Mouse (Mus musculus): ENCODE results near the gene Cacna1h. TPM values are rescaled to one million over a fixed set of nuclear protein-coding genes. Genes with fewer than 3 reads are reported as not detected.

The Cacna1h gene
- polyA plus RNA-seq, 1 experiment from 2014 or later: 3.5 TPM

DNA sequence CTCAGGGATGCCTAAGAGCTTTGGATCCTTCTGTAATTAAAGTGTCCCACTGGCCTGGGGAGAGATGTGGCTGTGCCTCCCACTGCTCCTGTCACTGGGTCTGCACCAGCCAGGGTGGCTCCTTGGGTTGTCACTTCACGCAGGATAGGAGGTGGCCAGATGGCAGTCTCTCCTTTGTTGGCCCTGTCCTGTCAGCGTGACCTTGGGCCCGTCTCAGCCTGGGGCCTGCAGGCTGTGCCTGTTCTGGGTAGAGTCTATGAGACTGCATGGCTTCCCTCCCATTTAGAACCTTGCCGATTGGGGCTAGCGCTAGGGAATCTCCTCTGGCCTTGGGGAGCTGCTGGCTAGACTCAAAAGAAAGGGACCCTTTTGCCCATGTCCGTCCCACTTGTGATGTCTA, 34.7 kb upstream of the Cacna1h start:
- H3K9me3 ChIP-seq (ENCODE audit: low read length): no peaks in the 10 kb centered on the region
- H3K27ac ChIP-seq (ENCODE audit: low read length): no peak overlapping the region
- H3K4me1 ChIP-seq (ENCODE audit: insufficient read depth, low read length): 0 out of 2 replicates have a peak, but pooled peaks cover 4% of the 10 kb centered on the region
- no peak for ATAC-seq (ENCODE audit: low FRiP score, low TSS enrichment)
- no peak overlapping the region for H3K9ac ChIP-seq (replicated peaks; ENCODE audit: low read length)
- H3K4me2 ChIP-seq (replicated peaks; ENCODE audit: low read depth, low read length): no peak overlapping the region
- H3K36me3 ChIP-seq (ENCODE audit: insufficient read depth, low read length): no peaks in the 10 kb centered on the region
- WGBS: 60% methylated on average over 6 of the region's 6 CpGs
- H3K27me3 ChIP-seq (ENCODE audit: insufficient read depth, low read length): peaks cover 7% of the 10 kb centered on the region; the same call in 1 of the 2 replicates
- no peak overlapping the region for H3K4me3 ChIP-seq (ENCODE audit: low read length)

DNA sequence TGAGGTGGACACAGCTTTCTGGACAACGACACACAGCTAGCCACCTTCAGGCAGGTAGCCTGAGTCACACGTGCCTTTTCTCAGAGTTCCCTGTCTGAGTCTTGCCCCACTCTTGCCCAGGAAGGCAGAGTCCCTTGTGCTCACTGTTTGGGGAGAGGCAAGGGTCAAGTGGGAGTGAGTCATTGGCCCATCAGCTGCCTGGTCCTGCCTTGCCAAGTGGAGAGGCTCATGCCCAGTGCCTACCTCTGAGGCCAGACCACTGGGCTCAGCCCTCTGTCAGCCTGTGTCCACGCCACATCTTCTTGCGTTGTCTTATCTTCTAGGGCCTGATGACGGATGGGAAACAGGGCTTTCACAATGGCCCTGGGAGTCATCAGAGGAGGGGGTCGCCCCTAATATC, 34.2 kb upstream of the Cacna1h start:
- Histone ChIP-seq H3K9me3 (ENCODE audit: low read length) (no peaks in the 10 kb centered on the region), H3K9ac (replicated peaks; ENCODE audit: low read length) (no peak overlapping the region), H3K4me3 (ENCODE audit: low read length) (no peak overlapping the region), H3K4me1 (ENCODE audit: insufficient read depth, low read length) (0 out of 2 replicates have a peak, but pooled peaks cover 4% of the 10 kb centered on the region), H3K27ac (ENCODE audit: low read length) (no peak overlapping the region), H3K36me3 (ENCODE audit: insufficient read depth, low read length) (no peaks in the 10 kb centered on the region), H3K27me3 (ENCODE audit: insufficient read depth, low read length) (peaks cover 4% of the 10 kb centered on the region; the same call in 1 of the 2 replicates), H3K4me2 (replicated peaks; ENCODE audit: low read depth, low read length) (no peak overlapping the region)
- 68% methylated on average over 6 of the region's 6 CpGs for WGBS
- no peak for ATAC-seq (ENCODE audit: low FRiP score, low TSS enrichment)

DNA sequence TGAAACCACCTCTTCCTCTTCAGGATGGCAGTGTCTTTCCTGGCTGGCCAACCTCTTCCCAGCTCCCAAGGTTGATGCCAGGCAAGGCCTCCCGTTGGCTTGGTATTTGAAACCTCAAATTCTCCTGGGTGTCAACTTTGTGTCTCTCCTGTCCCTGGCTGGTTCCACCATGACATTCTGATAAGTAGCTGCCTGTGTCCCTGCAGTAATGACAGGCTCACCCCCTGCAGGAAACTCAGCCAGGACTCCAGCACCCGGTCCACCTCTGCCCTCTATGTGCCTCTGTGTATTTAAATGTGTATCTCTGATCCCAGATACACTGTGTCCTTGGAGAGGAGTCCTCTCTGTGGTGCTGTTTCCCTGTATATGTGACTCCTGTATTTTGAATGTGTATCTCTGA, 32.7 kb upstream of the Cacna1h start:
- ATAC-seq (ENCODE audit: low FRiP score, low TSS enrichment): no peak

DNA sequence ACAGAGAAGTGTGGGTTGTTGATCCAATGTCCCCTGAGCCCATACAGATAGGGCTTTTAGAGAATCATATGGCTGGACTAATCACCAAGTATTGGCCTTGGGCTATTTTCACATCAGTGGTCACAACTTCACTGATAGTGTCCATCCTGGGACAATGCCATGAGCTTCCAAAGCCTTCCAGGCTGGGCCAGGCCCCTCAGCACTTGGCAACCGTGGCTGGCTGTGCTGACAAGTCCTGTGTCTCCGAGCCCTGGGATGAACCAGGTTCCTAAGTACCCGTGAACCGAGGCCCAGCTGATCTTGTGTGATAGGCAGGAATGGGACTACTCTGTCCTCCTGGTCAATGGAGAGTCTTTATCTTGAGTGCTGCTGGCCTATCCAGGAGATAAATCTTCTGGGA, 30.5 kb upstream of the Cacna1h start:
- Histone ChIP-seq H3K4me2 (replicated peaks; ENCODE audit: low read depth, low read length) (no peak overlapping the region), H3K4me1 (ENCODE audit: insufficient read depth, low read length) (peaks cover 5% of the 10 kb centered on the region; the same call in 1 of the 2 replicates), H3K9me3 (ENCODE audit: low read length) (no peaks in the 10 kb centered on the region), H3K36me3 (ENCODE audit: insufficient read depth, low read length) (no peaks in the 10 kb centered on the region), H3K4me3 (ENCODE audit: low read length) (no peak overlapping the region), H3K27ac (ENCODE audit: low read length) (no peak overlapping the region), H3K27me3 (ENCODE audit: insufficient read depth, low read length) (no peaks in the 10 kb centered on the region), H3K9ac (replicated peaks; ENCODE audit: low read length) (no peak overlapping the region)
- no peak for ATAC-seq (ENCODE audit: low FRiP score, low TSS enrichment)
- 86% methylated on average over 4 of the region's 4 CpGs for WGBS

More for the DNA sequence above, 32.7 kb upstream of the Cacna1h start:
- no peak overlapping the region for H3K4me2 ChIP-seq (replicated peaks; ENCODE audit: low read depth, low read length)
- peaks cover 6% of the 10 kb centered on the region; the same call in 1 of the 2 replicates for H3K4me1 ChIP-seq (ENCODE audit: insufficient read depth, low read length)
- WGBS: 91% methylated on average over 2 of the region's 2 CpGs
- H3K9me3 ChIP-seq (ENCODE audit: low read length): no peaks in the 10 kb centered on the region
- no peaks in the 10 kb centered on the region for H3K36me3 ChIP-seq (ENCODE audit: insufficient read depth, low read length)
- no peak overlapping the region for H3K27ac ChIP-seq (ENCODE audit: low read length)
- no peak overlapping the region for H3K9ac ChIP-seq (replicated peaks; ENCODE audit: low read length)
- H3K27me3 ChIP-seq (ENCODE audit: insufficient read depth, low read length): no peaks in the 10 kb centered on the region
- no peak overlapping the region for H3K4me3 ChIP-seq (ENCODE audit: low read length)

DNA sequence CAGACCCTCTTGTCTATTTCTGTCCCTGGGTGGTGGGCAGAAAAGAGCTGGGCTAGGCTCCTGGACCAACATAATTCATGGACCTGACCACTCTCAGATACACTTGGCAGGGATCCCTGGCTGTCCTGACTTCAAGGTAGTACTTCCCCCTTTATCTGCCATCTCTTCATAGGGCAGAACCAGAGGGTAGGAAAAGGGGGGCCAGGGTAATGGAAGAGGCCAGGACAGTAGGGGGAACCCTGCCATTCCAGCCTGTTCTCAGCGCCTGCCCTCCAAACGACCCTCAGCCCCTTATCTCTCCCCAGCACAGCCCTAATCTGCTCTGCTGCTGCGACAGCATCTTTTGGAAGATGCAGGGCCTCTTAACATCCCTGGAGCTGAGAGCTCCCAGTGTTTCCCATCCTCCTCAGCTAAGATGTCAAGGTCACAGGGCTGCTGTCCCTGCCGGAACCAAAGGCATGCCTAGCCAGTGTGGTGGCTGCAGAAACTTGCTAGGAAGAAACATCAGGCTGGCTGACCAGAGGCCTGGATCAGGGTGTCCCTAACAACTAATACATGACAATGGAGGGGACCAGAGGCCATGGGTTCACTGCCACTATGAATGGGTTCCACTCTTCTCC, 29.9 kb upstream of the Cacna1h start:
- Histone ChIP-seq H3K9me3 (ENCODE audit: low read length) (no peaks in the 10 kb centered on the region), H3K4me2 (replicated peaks; ENCODE audit: low read depth, low read length) (no peak overlapping the region), H3K4me3 (ENCODE audit: low read length) (no peak overlapping the region), H3K9ac (replicated peaks; ENCODE audit: low read length) (no peak overlapping the region), H3K36me3 (ENCODE audit: insufficient read depth, low read length) (no peaks in the 10 kb centered on the region), H3K27ac (ENCODE audit: low read length) (peak overlapping the region; percentile 50), H3K4me1 (ENCODE audit: insufficient read depth, low read length) (peaks cover 5% of the 10 kb centered on the region; the same call in 1 of the 2 replicates), H3K27me3 (ENCODE audit: insufficient read depth, low read length) (no peaks in the 10 kb centered on the region)
- ATAC-seq (ENCODE audit: low FRiP score, low TSS enrichment): no peak
- WGBS: 52% methylated on average over 4 of the region's 4 CpGs

DNA sequence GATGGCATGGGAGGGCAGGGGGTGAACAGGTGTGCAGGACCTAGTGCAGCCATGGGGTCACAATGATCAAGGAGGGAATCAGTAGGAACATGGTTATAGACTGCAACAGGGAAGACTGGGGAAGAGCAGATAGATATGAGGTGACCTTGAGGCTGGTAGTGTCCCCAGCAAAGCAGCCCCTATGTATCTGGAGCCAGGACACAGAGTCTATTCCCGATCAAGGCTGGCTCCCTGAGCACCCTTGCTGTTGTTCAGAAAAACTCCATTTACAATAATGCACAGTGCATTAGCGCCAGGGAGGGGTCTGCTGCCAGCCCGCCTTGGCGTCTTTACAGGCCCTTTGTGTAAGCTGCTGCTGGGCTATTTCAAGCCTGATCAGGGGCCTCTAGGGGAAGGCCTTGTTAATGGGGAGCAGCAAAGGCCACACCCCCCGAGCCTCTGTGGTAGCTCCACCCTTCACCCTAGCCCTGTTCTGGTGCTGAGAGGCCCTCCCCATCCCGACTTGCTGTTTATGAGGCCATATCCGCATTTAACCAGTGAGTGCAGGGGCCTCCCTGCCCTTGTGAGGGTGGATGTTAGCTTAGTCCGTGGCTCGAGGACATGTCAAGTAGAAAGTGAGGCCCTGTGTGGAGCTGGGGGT, 28.8 kb upstream of the Cacna1h start:
- no peaks in the 10 kb centered on the region for H3K27me3 ChIP-seq (ENCODE audit: insufficient read depth, low read length)
- 11% methylated on average over 9 of the region's 9 CpGs for WGBS

DNA sequence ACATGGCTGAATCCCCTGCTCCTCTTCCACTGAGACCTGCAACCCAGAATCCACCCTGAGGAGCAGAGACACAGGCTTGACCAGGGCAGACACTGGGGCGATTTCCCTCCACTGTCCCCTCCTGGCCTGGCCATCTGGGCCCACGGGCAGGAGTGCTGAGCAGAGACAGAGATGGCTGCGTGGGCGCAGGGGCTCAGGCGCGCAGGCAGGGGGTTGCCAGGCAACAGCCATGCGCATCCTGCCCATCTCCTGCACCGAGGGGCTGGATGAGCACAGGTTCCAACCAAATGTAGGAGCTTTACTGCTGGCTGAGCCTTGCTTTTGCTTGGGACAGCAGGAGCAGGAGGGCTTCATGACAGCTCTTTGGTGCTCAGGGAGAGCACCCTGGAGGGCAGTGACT, 23.0 kb upstream of the Cacna1h start:
- no peaks in the 10 kb centered on the region for H3K27me3 ChIP-seq (ENCODE audit: insufficient read depth, low read length)
- H3K36me3 ChIP-seq (ENCODE audit: insufficient read depth, low read length): no peaks in the 10 kb centered on the region
- H3K4me2 ChIP-seq (replicated peaks; ENCODE audit: low read depth, low read length): no peak overlapping the region
- H3K9ac ChIP-seq (replicated peaks; ENCODE audit: low read length): no peak overlapping the region
- ATAC-seq (ENCODE audit: low FRiP score, low TSS enrichment): no peak
- H3K4me3 ChIP-seq (ENCODE audit: low read length): no peak overlapping the region
- WGBS: 42% methylated on average over 8 of the region's 8 CpGs
- no peaks in the 10 kb centered on the region for H3K9me3 ChIP-seq (ENCODE audit: low read length)
- H3K27ac ChIP-seq (ENCODE audit: low read length): no peak overlapping the region
- no peaks in the 10 kb centered on the region for H3K4me1 ChIP-seq (ENCODE audit: insufficient read depth, low read length)

More for the DNA sequence above, 28.8 kb upstream of the Cacna1h start:
- H3K27ac ChIP-seq (ENCODE audit: low read length): peak overlapping the region; percentile 50; the same call in 1 of the 2 replicates
- ATAC-seq (ENCODE audit: low FRiP score, low TSS enrichment): peak; percentile 82
- peaks cover 5% of the 10 kb centered on the region; the same call in 1 of the 2 replicates for H3K4me1 ChIP-seq (ENCODE audit: insufficient read depth, low read length)
- H3K4me2 ChIP-seq (replicated peaks; ENCODE audit: low read depth, low read length): no peak overlapping the region
- no peak overlapping the region for H3K4me3 ChIP-seq (ENCODE audit: low read length)
- no peak overlapping the region for H3K9ac ChIP-seq (replicated peaks; ENCODE audit: low read length)
- H3K36me3 ChIP-seq (ENCODE audit: insufficient read depth, low read length): no peaks in the 10 kb centered on the region
- no peaks in the 10 kb centered on the region for H3K9me3 ChIP-seq (ENCODE audit: low read length)

DNA sequence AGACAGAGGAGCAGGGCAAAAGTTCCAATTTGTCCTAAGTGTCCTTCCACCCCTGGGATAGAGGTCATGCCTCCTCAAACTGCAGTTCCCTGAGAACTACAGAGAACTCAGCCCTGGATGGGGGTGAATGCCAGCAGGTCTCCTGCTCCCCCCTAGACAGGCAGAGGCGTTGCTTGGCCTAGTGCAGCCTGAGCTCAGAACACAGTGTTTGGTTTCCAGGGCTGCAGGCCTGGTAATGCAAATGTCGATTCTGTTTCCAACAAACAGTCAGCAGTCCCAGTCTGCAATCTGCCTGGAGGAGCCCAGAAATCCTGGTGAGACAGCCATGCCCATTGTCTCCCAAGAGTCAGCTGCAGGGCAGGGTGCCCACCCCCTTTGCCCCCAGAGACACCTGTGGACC, 20.7 kb upstream of the Cacna1h start, which contains the start of gene Tekt4:
Gene Tekt4, plus strand, starts transcription at position 344 of the 400 bp plus-strand sequence.
- WGBS: 60% methylated on average over 2 of the region's 2 CpGs
- Histone ChIP-seq H3K36me3 (ENCODE audit: insufficient read depth, low read length) (no peaks in the 10 kb centered on the region), H3K27ac (ENCODE audit: low read length) (no peak within 1 kb of the TSS), H3K4me2 (replicated peaks; ENCODE audit: low read depth, low read length) (no peak within 1 kb of the TSS), H3K4me1 (ENCODE audit: insufficient read depth, low read length) (no peaks in the 10 kb centered on the region), H3K9ac (replicated peaks; ENCODE audit: low read length) (no peak within 1 kb of the TSS), H3K27me3 (ENCODE audit: insufficient read depth, low read length) (no peaks in the 10 kb centered on the region), H3K4me3 (ENCODE audit: low read length) (no peak within 1 kb of the TSS), H3K9me3 (ENCODE audit: low read length) (no peaks in the 10 kb centered on the region)
- ATAC-seq (ENCODE audit: low FRiP score, low TSS enrichment): no peak

DNA sequence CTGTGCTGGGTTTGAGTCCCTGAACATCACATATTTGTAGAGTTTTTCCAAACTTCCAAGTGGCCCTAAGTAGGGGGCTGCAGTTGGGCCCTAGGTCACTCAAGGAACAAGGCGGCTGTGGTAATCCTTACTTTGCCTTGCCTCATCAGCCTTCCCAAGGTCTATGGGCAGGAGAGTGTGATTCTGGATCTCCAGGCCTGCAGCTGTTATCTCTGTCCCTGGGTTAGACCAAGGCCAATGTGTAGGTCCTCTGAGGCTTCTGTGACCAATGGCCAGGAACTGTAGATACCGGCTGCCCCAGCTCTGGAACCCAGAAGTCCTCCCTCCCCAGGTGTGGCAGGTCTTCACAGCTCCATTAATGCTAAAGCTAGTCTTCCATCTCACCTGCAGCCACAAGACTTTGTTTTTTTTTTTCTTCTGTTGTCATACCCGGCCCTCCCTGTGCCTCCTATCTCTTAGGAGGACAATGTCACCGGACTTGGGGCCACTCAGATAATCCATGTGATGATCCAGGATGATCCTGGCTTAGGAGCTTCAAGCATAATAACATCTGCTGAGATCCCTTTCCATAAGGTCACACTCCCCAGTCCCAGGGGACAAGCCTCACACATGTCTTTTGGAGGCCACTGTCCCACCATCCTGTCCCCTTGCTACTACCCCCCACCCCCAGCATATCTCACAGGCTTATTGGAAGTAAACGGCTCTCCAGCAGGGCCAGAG, 18.8 kb upstream of the Cacna1h start:
- Histone ChIP-seq H3K4me2 (replicated peaks; ENCODE audit: low read depth, low read length) (no peak overlapping the region), H3K9ac (replicated peaks; ENCODE audit: low read length) (no peak overlapping the region), H3K27me3 (ENCODE audit: insufficient read depth, low read length) (no peaks in the 10 kb centered on the region), H3K9me3 (ENCODE audit: low read length) (no peaks in the 10 kb centered on the region), H3K36me3 (ENCODE audit: insufficient read depth, low read length) (no peaks in the 10 kb centered on the region), H3K4me1 (ENCODE audit: insufficient read depth, low read length) (0 out of 2 replicates have a peak, but pooled peaks cover 4% of the 10 kb centered on the region), H3K27ac (ENCODE audit: low read length) (no peak overlapping the region), H3K4me3 (ENCODE audit: low read length) (no peak overlapping the region)
- 80% methylated on average over 5 of the region's 5 CpGs for WGBS
- no peak for ATAC-seq (ENCODE audit: low FRiP score, low TSS enrichment)

Data from kidney, embryonic 16.5 days (tissue).